Mouse (Mus musculus): ENCODE measurements around the gene Slc25a47. TPM values are rescaled to one million over a fixed set of nuclear protein-coding genes. Genes with fewer than 3 reads are reported as not detected.
"Not testable (repeated sequence)": the region's sequence is repeated elsewhere in the genome, so short reads cannot be mapped to it uniquely, and the experiment has no call there.

Slc25a47 gene
- polyA plus RNA-seq, 1 experiment from 2014 or later = 12.0 TPM

DNA sequence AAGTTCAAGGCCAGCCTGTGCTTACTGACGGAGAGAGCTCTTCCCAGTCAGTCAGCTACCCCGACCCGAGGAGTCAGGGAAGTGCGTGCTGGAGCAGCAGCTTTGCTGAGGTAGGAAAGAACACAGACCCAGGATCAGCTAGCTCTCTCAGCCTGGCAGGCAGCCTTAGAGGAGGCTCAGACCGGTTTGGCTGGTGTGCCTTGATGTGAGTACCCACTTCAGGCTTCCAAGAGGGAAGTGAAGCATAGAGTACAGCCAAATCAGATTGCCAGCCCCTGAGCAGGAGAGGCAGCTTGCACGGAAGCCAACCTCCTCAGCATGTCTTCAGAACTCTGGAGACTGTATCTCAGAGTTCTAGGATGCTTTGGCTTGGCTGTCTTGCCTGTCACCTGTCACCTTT lies 5.3 kb downstream of the Slc25a47 start:
- Histone ChIP-seq H3K4me1 (peaks cover 20% of the 10 kb centered on the region), H3K4me3 (replicated peaks) (no peak overlapping the region), H3K9ac (no peak overlapping the region), H3K36me3 (peaks cover 48% of the 10 kb centered on the region), H3K4me2 (replicated peaks) (no peak overlapping the region), H3K27ac (replicated peaks) (peak overlapping the region; percentile 39), H3K27me3 (no peaks in the 10 kb centered on the region), H3K9me3 (replicated peaks) (no peaks in the 10 kb centered on the region)
- 75% methylated on average over 6 of the region's 6 CpGs for WGBS
- ATAC-seq (ENCODE audit: insufficient number of reproducible peaks, low FRiP score, low TSS enrichment, low read depth) = no peak

DNA sequence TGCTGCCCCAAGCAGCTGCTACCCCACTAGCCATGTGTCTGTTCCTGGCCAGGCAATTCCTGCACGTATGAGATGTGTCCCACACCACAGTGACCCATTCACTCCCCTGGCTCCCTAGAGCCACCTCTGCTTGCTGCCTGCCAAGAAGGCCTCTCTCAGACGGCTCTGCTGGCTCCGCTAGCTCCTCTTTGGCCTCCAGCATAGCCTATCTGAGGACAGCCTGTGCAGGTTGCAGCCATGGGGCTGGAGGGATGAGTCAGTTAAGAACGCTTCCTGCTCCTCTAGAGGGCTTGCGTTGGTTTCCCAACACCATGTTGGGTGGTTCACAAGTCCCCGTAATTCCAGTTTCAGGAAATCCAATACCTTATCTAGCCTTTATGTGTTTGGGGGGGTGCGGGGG lies 6.8 kb downstream of the Slc25a47 start:
- H3K27ac ChIP-seq (replicated peaks) = no peak overlapping the region
- peaks cover 48% of the 10 kb centered on the region for H3K36me3 ChIP-seq

DNA sequence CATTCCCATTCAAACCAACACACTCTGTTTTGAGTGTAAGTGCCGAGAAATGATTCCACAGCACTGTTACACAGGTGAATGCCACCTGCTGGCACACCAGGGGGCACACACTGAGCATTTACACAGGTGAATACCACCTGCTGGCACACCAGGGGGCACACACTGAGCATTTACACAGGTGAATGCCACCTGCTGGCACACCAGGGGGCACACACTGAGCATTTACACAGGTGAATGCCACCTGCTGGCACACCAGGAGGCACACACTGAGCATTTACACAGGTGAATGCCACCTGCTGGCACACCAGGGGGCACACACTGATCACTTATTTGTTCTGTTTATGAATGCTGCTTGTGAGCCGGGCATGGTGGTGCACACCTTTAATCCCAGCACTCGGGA lies 12.2 kb downstream of the Slc25a47 start:
- not testable (repeated sequence) for H3K9me3 ChIP-seq (replicated peaks); H3K27me3 ChIP-seq; H3K4me1 ChIP-seq; ATAC-seq (ENCODE audit: insufficient number of reproducible peaks, low FRiP score, low TSS enrichment, low read depth); H3K4me3 ChIP-seq (replicated peaks); H3K9ac ChIP-seq; H3K4me2 ChIP-seq (replicated peaks); H3K27ac ChIP-seq (replicated peaks)
- WGBS = 93% methylated on average over 3 of the region's 3 CpGs
- peaks cover 22% of the 10 kb centered on the region for H3K36me3 ChIP-seq

More for the DNA sequence above, 6.8 kb downstream of the Slc25a47 start:
- Histone ChIP-seq H3K4me2 (replicated peaks) (no peak overlapping the region), H3K27me3 (no peaks in the 10 kb centered on the region), H3K9ac (no peak overlapping the region), H3K4me3 (replicated peaks) (no peak overlapping the region), H3K9me3 (replicated peaks) (no peaks in the 10 kb centered on the region), H3K4me1 (peaks cover 8% of the 10 kb centered on the region)
- no peak for ATAC-seq (ENCODE audit: insufficient number of reproducible peaks, low FRiP score, low TSS enrichment, low read depth)
- WGBS = 85% methylated on average over 7 of the region's 7 CpGs

DNA sequence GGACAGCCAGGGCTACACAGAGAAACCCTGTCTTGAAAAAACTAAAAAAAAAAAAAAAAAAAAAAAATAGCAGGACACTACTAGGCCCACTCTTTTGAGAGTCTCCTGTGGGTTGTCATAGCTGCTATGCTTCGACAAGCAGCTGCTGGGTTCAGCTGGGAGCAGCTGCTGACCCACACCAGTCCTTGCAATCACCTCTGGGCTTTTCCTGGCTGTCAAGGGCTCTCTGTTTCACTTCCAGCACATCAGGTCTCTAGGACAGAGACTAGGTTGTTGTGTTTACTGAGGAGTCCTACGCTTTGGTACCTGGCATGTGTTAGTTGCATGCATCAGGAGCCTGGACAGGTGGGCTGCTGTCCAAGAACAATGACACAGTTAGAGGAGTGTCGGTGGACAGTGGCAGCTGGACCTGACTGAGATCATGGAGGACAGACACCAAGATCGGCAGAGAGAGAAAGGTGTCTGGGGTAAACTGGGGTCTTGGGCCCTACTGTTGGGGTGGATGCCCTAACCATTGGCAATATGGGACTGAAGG lies 13.7 kb downstream of the Slc25a47 start:
- Histone ChIP-seq H3K27me3 (no peaks in the 10 kb centered on the region), H3K36me3 (peaks cover 11% of the 10 kb centered on the region), H3K9ac (no peak overlapping the region), H3K4me3 (replicated peaks) (no peak overlapping the region), H3K9me3 (replicated peaks) (no peaks in the 10 kb centered on the region), H3K4me2 (replicated peaks) (no peak overlapping the region), H3K4me1 (no peaks in the 10 kb centered on the region), H3K27ac (replicated peaks) (no peak overlapping the region)
- WGBS = 80% methylated on average over 4 of the region's 4 CpGs
- no peak for ATAC-seq (ENCODE audit: insufficient number of reproducible peaks, low FRiP score, low TSS enrichment, low read depth)

DNA sequence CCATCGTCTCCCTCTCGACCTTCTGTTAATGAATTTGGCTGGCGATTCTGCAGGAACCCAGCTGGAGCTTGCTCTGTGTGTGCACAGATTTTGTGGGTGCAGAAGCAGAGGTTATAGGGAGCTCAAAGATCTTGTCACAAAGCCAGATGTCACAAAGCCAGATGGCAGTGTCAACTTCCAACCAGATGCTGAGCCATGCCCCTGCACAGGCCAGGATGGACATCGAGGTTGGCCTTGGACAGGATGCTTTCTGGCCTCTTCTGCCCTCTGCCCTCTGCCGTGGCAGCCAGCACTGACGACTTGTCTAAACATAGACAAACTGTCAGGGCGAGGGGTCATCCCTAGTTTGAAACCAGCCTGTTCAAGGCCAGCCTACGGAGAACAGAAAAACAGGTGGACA lies 14.3 kb downstream of the Slc25a47 start:
- no peak overlapping the region for H3K4me3 ChIP-seq (replicated peaks)
- H3K9ac ChIP-seq = no peak overlapping the region
- H3K4me1 ChIP-seq = no peaks in the 10 kb centered on the region
- no peak overlapping the region for H3K27ac ChIP-seq (replicated peaks)
- H3K27me3 ChIP-seq = no peaks in the 10 kb centered on the region
- no peaks in the 10 kb centered on the region for H3K9me3 ChIP-seq (replicated peaks)
- peaks cover 6% of the 10 kb centered on the region for H3K36me3 ChIP-seq
- no peak overlapping the region for H3K4me2 ChIP-seq (replicated peaks)
- no peak for ATAC-seq (ENCODE audit: insufficient number of reproducible peaks, low FRiP score, low TSS enrichment, low read depth)
- WGBS = 49% methylated on average over 8 of the region's 8 CpGs

DNA sequence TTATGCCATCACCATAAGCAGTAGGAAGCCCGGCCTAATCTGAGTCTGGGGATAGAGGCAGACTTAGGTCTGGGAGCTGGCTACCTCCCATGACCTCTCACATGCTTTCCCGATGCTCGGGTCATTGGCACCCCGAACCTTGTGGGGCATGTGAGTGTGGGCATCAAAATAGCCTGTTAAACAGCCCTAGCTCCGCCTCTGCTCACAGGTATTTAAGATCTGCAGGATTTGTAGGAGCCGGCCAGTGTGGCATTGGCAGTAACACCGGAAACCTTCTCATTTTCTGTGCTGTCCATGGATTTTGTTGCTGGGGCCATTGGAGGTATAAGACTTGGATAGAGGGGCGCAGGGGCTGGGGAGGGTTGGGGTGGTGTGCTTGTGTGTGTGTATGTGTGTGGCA lies 15.0 kb downstream of the Slc25a47 start:
- WGBS = 78% methylated on average over 8 of the region's 8 CpGs
- Histone ChIP-seq H3K9ac (no peak overlapping the region), H3K9me3 (replicated peaks) (no peaks in the 10 kb centered on the region), H3K36me3 (no peaks in the 10 kb centered on the region), H3K4me2 (replicated peaks) (no peak overlapping the region), H3K27ac (replicated peaks) (no peak overlapping the region), H3K4me3 (replicated peaks) (no peak overlapping the region), H3K4me1 (0 out of 2 replicates have a peak, but pooled peaks cover 5% of the 10 kb centered on the region), H3K27me3 (no peaks in the 10 kb centered on the region)
- no peak for ATAC-seq (ENCODE audit: insufficient number of reproducible peaks, low FRiP score, low TSS enrichment, low read depth)

DNA sequence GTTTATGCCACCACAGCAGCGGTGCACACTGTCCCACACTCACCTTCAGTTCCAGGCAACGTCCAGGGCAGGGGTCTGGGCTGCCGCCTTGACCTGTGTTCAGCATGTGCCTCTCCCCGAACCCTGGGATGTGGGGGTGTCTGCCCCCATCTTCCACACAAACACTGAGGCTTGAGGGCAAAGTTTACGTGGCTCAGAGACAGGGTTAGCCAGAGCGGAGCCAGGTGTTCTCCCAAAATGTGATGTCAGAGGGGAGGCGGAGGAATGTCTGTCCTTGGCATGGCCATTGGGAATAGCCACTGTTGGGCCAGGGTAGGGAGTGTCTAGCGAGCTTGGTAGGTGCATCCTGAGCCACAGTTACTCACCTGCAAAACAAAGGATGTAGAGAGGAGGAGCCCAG lies 17.0 kb downstream of the Slc25a47 start:
- Histone ChIP-seq H3K9me3 (replicated peaks) (no peaks in the 10 kb centered on the region), H3K4me1 (0 out of 2 replicates have a peak, but pooled peaks cover 6% of the 10 kb centered on the region), H3K27ac (replicated peaks) (no peak overlapping the region), H3K9ac (no peak overlapping the region), H3K4me3 (replicated peaks) (no peak overlapping the region), H3K36me3 (no peaks in the 10 kb centered on the region), H3K4me2 (replicated peaks) (no peak overlapping the region), H3K27me3 (no peaks in the 10 kb centered on the region)
- ATAC-seq (ENCODE audit: insufficient number of reproducible peaks, low FRiP score, low TSS enrichment, low read depth) = no peak
- WGBS = 89% methylated on average over 8 of the region's 8 CpGs

DNA sequence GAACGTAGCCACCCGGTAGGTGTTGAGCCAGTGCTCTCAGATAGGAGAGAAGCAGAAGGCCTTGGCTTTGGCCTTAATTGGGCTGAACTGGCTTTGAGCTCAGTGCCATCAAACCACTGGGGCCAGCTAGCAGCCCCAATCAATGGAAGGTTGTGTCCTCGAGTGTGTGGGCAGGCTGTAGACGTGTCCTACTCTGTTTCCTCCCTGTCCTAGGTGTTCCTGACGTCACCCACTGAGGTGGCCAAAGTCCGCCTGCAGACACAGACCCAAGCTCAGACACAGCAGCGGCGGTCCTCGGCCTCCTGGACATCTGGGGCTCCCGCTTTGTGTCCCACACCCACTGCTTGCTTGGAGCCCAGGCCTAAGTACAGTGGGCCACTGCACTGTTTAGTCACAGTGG lies 19.2 kb downstream of the Slc25a47 start:
- WGBS = 87% methylated on average over 10 of the region's 10 CpGs
- no peak for ATAC-seq (ENCODE audit: insufficient number of reproducible peaks, low FRiP score, low TSS enrichment, low read depth)

DNA sequence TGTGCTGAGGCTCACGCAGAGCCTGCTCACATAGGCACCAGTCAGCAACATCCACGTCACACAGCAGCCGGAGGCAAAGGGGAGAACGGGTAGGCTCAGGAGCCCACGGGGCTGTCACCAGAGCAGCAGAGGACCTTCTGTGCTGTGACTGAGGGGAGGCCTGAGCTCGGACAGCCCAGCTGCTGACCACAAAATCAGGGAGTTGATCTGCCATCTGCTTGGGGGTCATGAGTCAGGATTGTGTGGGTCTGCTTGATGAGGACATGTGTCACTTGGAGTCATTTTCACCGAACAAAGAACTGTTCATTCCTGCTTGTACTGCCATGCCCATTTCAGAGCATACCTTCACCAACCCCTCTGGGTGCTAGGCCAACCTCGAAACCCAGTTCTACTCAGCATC lies 20.3 kb downstream of the Slc25a47 start:
- Histone ChIP-seq H3K4me2 (replicated peaks) (no peak overlapping the region), H3K27ac (replicated peaks) (no peak overlapping the region), H3K36me3 (peaks cover 20% of the 10 kb centered on the region; the same call in 1 of the 2 replicates), H3K4me3 (replicated peaks) (no peak overlapping the region), H3K9ac (no peak overlapping the region), H3K9me3 (replicated peaks) (no peaks in the 10 kb centered on the region), H3K4me1 (0 out of 2 replicates have a peak, but pooled peaks cover 6% of the 10 kb centered on the region), H3K27me3 (no peaks in the 10 kb centered on the region)
- no peak for ATAC-seq (ENCODE audit: insufficient number of reproducible peaks, low FRiP score, low TSS enrichment, low read depth)
- WGBS = 77% methylated on average over 8 of the region's 8 CpGs

More for the DNA sequence above, 19.2 kb downstream of the Slc25a47 start:
- H3K36me3 ChIP-seq = peaks cover 11% of the 10 kb centered on the region; the same call in 1 of the 2 replicates
- H3K27ac ChIP-seq (replicated peaks) = no peak overlapping the region
- no peak overlapping the region for H3K9ac ChIP-seq
- H3K9me3 ChIP-seq (replicated peaks) = no peaks in the 10 kb centered on the region
- no peak overlapping the region for H3K4me2 ChIP-seq (replicated peaks)
- no peaks in the 10 kb centered on the region for H3K27me3 ChIP-seq
- no peak overlapping the region for H3K4me3 ChIP-seq (replicated peaks)
- H3K4me1 ChIP-seq = 0 out of 2 replicates have a peak, but pooled peaks cover 6% of the 10 kb centered on the region

DNA sequence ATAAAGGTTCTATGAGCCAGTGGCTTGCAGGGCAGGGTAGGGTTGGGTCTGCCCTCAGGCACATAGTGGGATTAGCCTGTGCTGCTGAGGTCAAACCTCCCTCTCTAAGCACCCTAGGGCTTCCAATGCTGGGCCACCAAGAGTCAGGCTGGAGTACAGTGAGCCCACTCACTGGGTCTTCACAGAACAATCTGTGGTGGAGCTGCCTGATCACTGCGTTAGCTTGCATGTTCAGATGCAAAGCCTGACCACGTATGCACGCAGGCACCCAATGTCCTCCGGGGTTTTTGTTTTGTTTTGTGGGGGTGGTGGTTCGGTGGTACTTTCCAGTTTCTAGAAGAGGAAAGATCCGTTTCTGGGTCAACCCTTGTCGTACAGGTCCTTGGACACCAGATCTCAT lies 21.3 kb downstream of the Slc25a47 start:
- no peak for ATAC-seq (ENCODE audit: insufficient number of reproducible peaks, low FRiP score, low TSS enrichment, low read depth)
- H3K4me1 ChIP-seq = 0 out of 2 replicates have a peak, but pooled peaks cover 6% of the 10 kb centered on the region
- no peak overlapping the region for H3K4me3 ChIP-seq (replicated peaks)
- no peak overlapping the region for H3K27ac ChIP-seq (replicated peaks)
- 84% methylated on average over 7 of the region's 7 CpGs for WGBS
- H3K27me3 ChIP-seq = no peaks in the 10 kb centered on the region
- no peak overlapping the region for H3K9ac ChIP-seq
- H3K36me3 ChIP-seq = peaks cover 28% of the 10 kb centered on the region; the same call in 1 of the 2 replicates
- H3K4me2 ChIP-seq (replicated peaks) = no peak overlapping the region
- H3K9me3 ChIP-seq (replicated peaks) = no peaks in the 10 kb centered on the region

DNA sequence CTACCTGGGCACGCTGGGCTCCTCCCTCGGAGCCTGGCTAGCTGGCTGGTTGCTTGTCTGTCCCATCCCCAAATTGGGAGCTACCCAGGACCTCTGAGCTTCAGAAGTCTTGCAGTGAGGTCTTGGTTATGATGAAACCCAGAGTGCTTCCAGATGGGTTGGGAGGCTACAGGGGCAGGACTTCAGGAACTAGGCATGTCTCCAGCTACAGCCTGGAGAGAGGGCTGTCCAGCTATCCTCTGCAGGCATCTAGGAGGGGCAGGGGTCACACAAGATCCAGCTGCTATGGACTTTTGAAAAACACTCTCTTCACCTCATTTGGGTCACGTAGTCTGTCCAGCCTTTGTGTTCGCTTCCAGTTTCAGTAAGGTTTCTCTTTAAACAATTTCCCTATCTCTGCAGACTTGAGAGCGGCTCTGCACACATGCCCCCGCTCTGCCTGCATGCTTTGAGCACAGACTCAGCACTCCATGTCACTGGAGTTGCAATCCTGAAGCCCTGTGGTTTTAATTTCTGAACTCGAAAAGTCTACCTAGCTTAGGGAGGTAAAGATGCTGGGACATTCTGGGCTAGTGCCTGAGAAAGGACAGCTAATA lies 21.8 kb downstream of the Slc25a47 start:
- no peak overlapping the region for H3K4me2 ChIP-seq (replicated peaks)
- H3K9me3 ChIP-seq (replicated peaks) = no peaks in the 10 kb centered on the region
- H3K27me3 ChIP-seq = no peaks in the 10 kb centered on the region
- H3K36me3 ChIP-seq = peaks cover 34% of the 10 kb centered on the region
- no peak overlapping the region for H3K4me3 ChIP-seq (replicated peaks)
- WGBS = 67% methylated on average over 7 of the region's 7 CpGs
- H3K4me1 ChIP-seq = 0 out of 2 replicates have a peak, but pooled peaks cover 6% of the 10 kb centered on the region
- ATAC-seq (ENCODE audit: insufficient number of reproducible peaks, low FRiP score, low TSS enrichment, low read depth) = no peak
- H3K9ac ChIP-seq = no peak overlapping the region
- no peak overlapping the region for H3K27ac ChIP-seq (replicated peaks)

DNA sequence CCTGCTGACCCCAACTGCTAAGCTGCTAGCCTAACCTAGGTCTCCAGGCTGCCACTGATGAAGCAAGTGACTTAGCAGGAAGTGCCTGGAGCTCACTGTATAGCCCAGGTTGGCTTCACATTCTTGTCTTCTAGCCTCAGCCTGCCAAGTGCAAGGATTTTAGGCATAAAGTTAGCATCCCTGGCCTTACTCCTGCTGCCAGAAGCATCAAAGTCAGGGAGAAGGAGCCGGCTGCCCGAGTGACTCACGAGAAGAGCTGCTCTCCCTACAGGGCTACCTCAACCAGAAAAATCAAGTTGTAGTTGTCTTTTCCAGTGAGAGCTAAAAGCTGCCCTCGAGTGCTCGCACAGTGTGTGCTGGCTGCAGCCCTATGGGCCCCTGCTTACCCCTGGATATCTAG lies 22.6 kb downstream of the Slc25a47 start:
- Histone ChIP-seq H3K36me3 (peaks cover 42% of the 10 kb centered on the region), H3K9me3 (replicated peaks) (no peaks in the 10 kb centered on the region), H3K4me3 (replicated peaks) (no peak overlapping the region), H3K4me2 (replicated peaks) (no peak overlapping the region), H3K4me1 (0 out of 2 replicates have a peak, but pooled peaks cover 6% of the 10 kb centered on the region), H3K27ac (replicated peaks) (no peak overlapping the region), H3K27me3 (no peaks in the 10 kb centered on the region), H3K9ac (no peak overlapping the region)
- no peak for ATAC-seq (ENCODE audit: insufficient number of reproducible peaks, low FRiP score, low TSS enrichment, low read depth)
- 78% methylated on average over 5 of the region's 5 CpGs for WGBS

Measured in embryonic facial prominence, embryonic 15.5 days (tissue).